Mouse (Mus musculus): ENCODE data around the gene Rbp3.

Rbp3 gene

GRCm38 (mm10) chr14:33953761-33954160 is at the start of gene Rbp3:
Gene Rbp3, plus strand, starts transcription at chr14:33954003.
- DNase-seq = no peak

- no peak for DNase-seq
These were observed 49.0 kb upstream of the Rbp3 start for GRCm38 (mm10) chr14:33904851-33905250.

- DNase-seq = peak; percentile 70 to 75
These were observed 40.1 kb upstream of the Rbp3 start for GRCm38 (mm10) chr14:33913727-33914126.

- DNase-seq = peak; percentile 65 to 72
These were observed 39.6 kb upstream of the Rbp3 start for GRCm38 (mm10) chr14:33914206-33914605.

GRCm38 (mm10) chr14:33920727-33921559 is 32.9 kb upstream of the Rbp3 start:
- DNase-seq = no peak

GRCm38 (mm10) chr14:33922771-33923167 is 31.0 kb upstream of the Rbp3 start:
- DNase-seq = no peak

GRCm38 (mm10) chr14:33923168-33924070 is 30.4 kb upstream of the Rbp3 start, which contains the start of gene Gdf10:
Gene Gdf10, plus strand, starts transcription at chr14:33923587.
- peak; percentile 52 to 63 for DNase-seq

- DNase-seq = no peak
These were observed 21.9 kb upstream of the Rbp3 start for GRCm38 (mm10) chr14:33931853-33932252.

GRCm38 (mm10) chr14:33932935-33933703 is 20.7 kb upstream of the Rbp3 start:
- peak; percentile 90 to 93 for DNase-seq

- peak; percentile 87 to 90 for DNase-seq
These were observed 20.0 kb upstream of the Rbp3 start for GRCm38 (mm10) chr14:33933778-33934317.

GRCm38 (mm10) chr14:33939117-33939516 is 14.7 kb upstream of the Rbp3 start:
- DNase-seq = peak; percentile 93 to 96

GRCm38 (mm10) chr14:33940739-33941138 is 13.1 kb upstream of the Rbp3 start, which contains the start of gene Gdf2:
Gene Gdf2, plus strand, starts transcription at chr14:33941039.
- no peak for DNase-seq

GRCm38 (mm10) chr14:33942222-33942621 is 11.6 kb upstream of the Rbp3 start:
- DNase-seq = no peak

GRCm38 (mm10) chr14:33946125-33946524 is 7.7 kb upstream of the Rbp3 start:
- DNase-seq = no peak

- DNase-seq = peak; percentile 67 to 68
These were observed 1.4 kb upstream of the Rbp3 start for GRCm38 (mm10) chr14:33952233-33952981.

GRCm38 (mm10) chr14:33956055-33956454 is 2.3 kb downstream of the Rbp3 start:
- DNase-seq = no peak

- DNase-seq = peak in 1 of 2 experiments; percentile 49
These were observed 4.4 kb downstream of the Rbp3 start for GRCm38 (mm10) chr14:33958186-33958585.

- peak; percentile 53 to 57 for DNase-seq
These were observed 5.0 kb downstream of the Rbp3 start for GRCm38 (mm10) chr14:33958841-33959240.

- DNase-seq = peak; percentile 85 to 90
These were observed 5.5 kb downstream of the Rbp3 start for GRCm38 (mm10) chr14:33959341-33959740.

- DNase-seq = peak in 1 of 2 experiments; percentile 57
These were observed 11.9 kb downstream of the Rbp3 start for GRCm38 (mm10) chr14:33965675-33966074.

- DNase-seq = peak; percentile 65
These were observed 18.9 kb downstream of the Rbp3 start for GRCm38 (mm10) chr14:33972679-33973078.
